Mouse (Mus musculus): ENCODE data around the gene Tmem170. TPM values are rescaled to one million over a fixed set of nuclear protein-coding genes. Genes with fewer than 3 reads are reported as not detected.

Tmem170 gene
- total RNA-seq, 1 experiment = 12.1 TPM

- H3K4me1 ChIP-seq (ENCODE audit: control insufficient read depth in 2 of 2, insufficient read depth in 2 of 2, low read length in 2 of 2, poor library complexity in 1 of 2) = no peaks in the 10 kb centered on the region
- no peak overlapping the region for H3K4me3 ChIP-seq (ENCODE audit: insufficient read depth in 1 of 2, low read depth in 1 of 2, low read length in 2 of 2, poor library complexity in 1 of 2, severe bottlenecking in 1 of 2)
- DNase-seq (ENCODE audit: low read depth, low spot score) = no peak
- H3K36me3 ChIP-seq (ENCODE audit: control insufficient read depth, insufficient read depth, low read length, poor library complexity, severe bottlenecking) = peaks cover 15% of the 10 kb centered on the region
- TF ChIP-seq CHD2 (IDR thresholded peaks at IDR 0.05; ENCODE audit: low read depth, low read length) = no peak
- TF ChIP-seq ZC3H11A (IDR thresholded peaks at IDR 0.05; ENCODE audit: borderline replicate concordance, low read depth, low read length) = no peak
- no peak for TF ChIP-seq HCFC1 (IDR thresholded peaks at IDR 0.05; ENCODE audit: borderline replicate concordance, insufficient read depth, low read length)
- no peak for TF ChIP-seq MAFK (IDR thresholded peaks at IDR 0.05; ENCODE audit: insufficient read depth, low read depth, low read length)
- TF ChIP-seq ZNF384 (IDR thresholded peaks at IDR 0.05; ENCODE audit: low read depth, low read length) = no peak
- H3K9ac ChIP-seq (ENCODE audit: insufficient read depth, low read depth, low read length, poor library complexity, severe bottlenecking) = no peak overlapping the region
- H3K9me3 ChIP-seq (ENCODE audit: control insufficient read depth, insufficient read depth, low read depth, low read length) = no peaks in the 10 kb centered on the region
- no peak overlapping the region for H3K27ac ChIP-seq (ENCODE audit: insufficient read depth, low read depth, low read length, poor library complexity, severe bottlenecking)
- in situ Hi-C loops (cut with MboI; ENCODE audit: low sequenced_read_pairs in 2 of 2, unreplicated experiment in 2 of 2) = loop anchor here in 1 of 2 experiments (10.0 kb wide), 1 partner anchor 129 kb away; no protein-coding TSS in a partner anchor
These were observed 42.5 kb downstream of the Tmem170 start for GRCm38 (mm10) chr8:111834011-111834410.

GRCm38 (mm10) chr8:111832983-111833382, 43.6 kb downstream of the Tmem170 start:
- H3K9ac ChIP-seq (ENCODE audit: insufficient read depth, low read depth, low read length, poor library complexity, severe bottlenecking) = no peak overlapping the region

GRCm38 (mm10) chr8:111831996-111832395, 44.6 kb downstream of the Tmem170 start:
- Histone ChIP-seq H3K9ac (ENCODE audit: insufficient read depth, low read depth, low read length, poor library complexity, severe bottlenecking) (no peak overlapping the region), H3K36me3 (ENCODE audit: control insufficient read depth, insufficient read depth, low read length, poor library complexity, severe bottlenecking) (peaks cover 16% of the 10 kb centered on the region), H3K9me3 (ENCODE audit: control insufficient read depth, insufficient read depth, low read depth, low read length) (no peaks in the 10 kb centered on the region), H3K4me1 (ENCODE audit: control insufficient read depth in 2 of 2, insufficient read depth in 2 of 2, low read length in 2 of 2, poor library complexity in 1 of 2) (no peaks in the 10 kb centered on the region), H3K27ac (ENCODE audit: insufficient read depth, low read depth, low read length, poor library complexity, severe bottlenecking) (0 out of 2 replicates have a peak overlapping the region, but pooled peaks have one; percentile 29), H3K4me3 (ENCODE audit: insufficient read depth in 1 of 2, low read depth in 1 of 2, low read length in 2 of 2, poor library complexity in 1 of 2, severe bottlenecking in 1 of 2) (no peak overlapping the region)
- in situ Hi-C loops (cut with MboI; ENCODE audit: low sequenced_read_pairs in 2 of 2, unreplicated experiment in 2 of 2) = loop anchor here in 1 of 2 experiments (10.0 kb wide), 1 partner anchor 127 kb away; no protein-coding TSS in a partner anchor
- TF ChIP-seq ZC3H11A (IDR thresholded peaks at IDR 0.05; ENCODE audit: borderline replicate concordance, low read depth, low read length) = no peak
- TF ChIP-seq ZNF384 (IDR thresholded peaks at IDR 0.05; ENCODE audit: low read depth, low read length) = no peak
- no peak for TF ChIP-seq CHD2 (IDR thresholded peaks at IDR 0.05; ENCODE audit: low read depth, low read length)
- no peak for TF ChIP-seq MAFK (IDR thresholded peaks at IDR 0.05; ENCODE audit: insufficient read depth, low read depth, low read length)
- TF ChIP-seq HCFC1 (IDR thresholded peaks at IDR 0.05; ENCODE audit: borderline replicate concordance, insufficient read depth, low read length) = no peak
- no peak for DNase-seq (ENCODE audit: low read depth, low spot score)

More at GRCm38 (mm10) chr8:111832983-111833382, 43.6 kb downstream of the Tmem170 start:
- peaks cover 18% of the 10 kb centered on the region for H3K36me3 ChIP-seq (ENCODE audit: control insufficient read depth, insufficient read depth, low read length, poor library complexity, severe bottlenecking)
- in situ Hi-C loops (cut with MboI; ENCODE audit: low sequenced_read_pairs in 2 of 2, unreplicated experiment in 2 of 2) = loop anchor here in 1 of 2 experiments (10.0 kb wide), 1 partner anchor 128 kb away; no protein-coding TSS in a partner anchor
- no peak overlapping the region for H3K4me3 ChIP-seq (ENCODE audit: insufficient read depth in 1 of 2, low read depth in 1 of 2, low read length in 2 of 2, poor library complexity in 1 of 2, severe bottlenecking in 1 of 2)
- no peak overlapping the region for H3K27ac ChIP-seq (ENCODE audit: insufficient read depth, low read depth, low read length, poor library complexity, severe bottlenecking)
- H3K9me3 ChIP-seq (ENCODE audit: control insufficient read depth, insufficient read depth, low read depth, low read length) = no peaks in the 10 kb centered on the region
- TF ChIP-seq ZNF384 (IDR thresholded peaks at IDR 0.05; ENCODE audit: low read depth, low read length) = no peak
- no peak for TF ChIP-seq CHD2 (IDR thresholded peaks at IDR 0.05; ENCODE audit: low read depth, low read length)
- no peak for TF ChIP-seq ZC3H11A (IDR thresholded peaks at IDR 0.05; ENCODE audit: borderline replicate concordance, low read depth, low read length)
- no peak for TF ChIP-seq MAFK (IDR thresholded peaks at IDR 0.05; ENCODE audit: insufficient read depth, low read depth, low read length)
- TF ChIP-seq HCFC1 (IDR thresholded peaks at IDR 0.05; ENCODE audit: borderline replicate concordance, insufficient read depth, low read length) = no peak
- DNase-seq (ENCODE audit: low read depth, low spot score) = no peak
- no peaks in the 10 kb centered on the region for H3K4me1 ChIP-seq (ENCODE audit: control insufficient read depth in 2 of 2, insufficient read depth in 2 of 2, low read length in 2 of 2, poor library complexity in 1 of 2)

GRCm38 (mm10) chr8:111828595-111828994, 48.0 kb downstream of the Tmem170 start:
- DNase-seq (ENCODE audit: low read depth, low spot score) = no peak
- H3K27ac ChIP-seq (ENCODE audit: insufficient read depth, low read depth, low read length, poor library complexity, severe bottlenecking) = no peak overlapping the region
- no peak overlapping the region for H3K4me3 ChIP-seq (ENCODE audit: insufficient read depth in 1 of 2, low read depth in 1 of 2, low read length in 2 of 2, poor library complexity in 1 of 2, severe bottlenecking in 1 of 2)
- peaks cover 19% of the 10 kb centered on the region for H3K36me3 ChIP-seq (ENCODE audit: control insufficient read depth, insufficient read depth, low read length, poor library complexity, severe bottlenecking)
- in situ Hi-C loops (cut with MboI; ENCODE audit: low sequenced_read_pairs in 2 of 2, unreplicated experiment in 2 of 2) = no loop called here
- no peak for TF ChIP-seq MAFK (IDR thresholded peaks at IDR 0.05; ENCODE audit: insufficient read depth, low read depth, low read length)
- no peak for TF ChIP-seq CHD2 (IDR thresholded peaks at IDR 0.05; ENCODE audit: low read depth, low read length)
- TF ChIP-seq ZC3H11A (IDR thresholded peaks at IDR 0.05; ENCODE audit: borderline replicate concordance, low read depth, low read length) = no peak
- TF ChIP-seq HCFC1 (IDR thresholded peaks at IDR 0.05; ENCODE audit: borderline replicate concordance, insufficient read depth, low read length) = no peak
- TF ChIP-seq ZNF384 (IDR thresholded peaks at IDR 0.05; ENCODE audit: low read depth, low read length) = no peak
- H3K9me3 ChIP-seq (ENCODE audit: control insufficient read depth, insufficient read depth, low read depth, low read length) = no peaks in the 10 kb centered on the region
- peaks cover 0 to 1% of the 10 kb centered on the region in 2 experiments; a peak in 1 of 4 replicates for H3K4me1 ChIP-seq (ENCODE audit: control insufficient read depth in 2 of 2, insufficient read depth in 2 of 2, low read length in 2 of 2, poor library complexity in 1 of 2)
- H3K9ac ChIP-seq (ENCODE audit: insufficient read depth, low read depth, low read length, poor library complexity, severe bottlenecking) = no peak overlapping the region
